Mouse (Mus musculus): ENCODE results near the gene Ulk3.

Ulk3 gene

GRCm38 (mm10) chr9:57574397-57574796 is 14.9 kb upstream of the Ulk3 start:
- no peak for DNase-seq

- DNase-seq, result no peak
These were observed 13.7 kb upstream of the Ulk3 start for GRCm38 (mm10) chr9:57575577-57575976.

GRCm38 (mm10) chr9:57577144-57577849 is 12.0 kb upstream of the Ulk3 start:
- DNase-seq, result no peak

- DNase-seq, result no peak
These were observed 4.3 kb upstream of the Ulk3 start for GRCm38 (mm10) chr9:57584991-57585390.

GRCm38 (mm10) chr9:57590726-57591125 is 1.5 kb downstream of the Ulk3 start:
- no peak for DNase-seq

GRCm38 (mm10) chr9:57593454-57594173 is 4.4 kb downstream of the Ulk3 start:
- no peak for DNase-seq

- DNase-seq, result no peak
These were observed 4.9 kb downstream of the Ulk3 start for GRCm38 (mm10) chr9:57594174-57594509.

GRCm38 (mm10) chr9:57597265-57597664 is 8.0 kb downstream of the Ulk3 start:
- DNase-seq, result no peak

GRCm38 (mm10) chr9:57597929-57598382 is 8.7 kb downstream of the Ulk3 start:
- DNase-seq, result no peak

GRCm38 (mm10) chr9:57598851-57599563 is 9.8 kb downstream of the Ulk3 start:
- no peak for DNase-seq

- DNase-seq, result no peak
These were observed 11.5 kb downstream of the Ulk3 start for GRCm38 (mm10) chr9:57600620-57601352.

- DNase-seq, result no peak
These were observed 12.1 kb downstream of the Ulk3 start for GRCm38 (mm10) chr9:57601353-57601706.

- no peak for DNase-seq
These were observed 12.8 kb downstream of the Ulk3 start for GRCm38 (mm10) chr9:57602098-57602497.

GRCm38 (mm10) chr9:57604875-57605274 is 15.6 kb downstream of the Ulk3 start:
- DNase-seq, result no peak

- no peak for DNase-seq
These were observed 16.3 kb downstream of the Ulk3 start for GRCm38 (mm10) chr9:57605503-57605902.

GRCm38 (mm10) chr9:57606139-57606851 is 17.0 kb downstream of the Ulk3 start, which contains the start of gene Cplx3:
Gene Cplx3, minus strand, starts transcription at chr9:57606281.
- no peak for DNase-seq

- DNase-seq, result no peak
These were observed 20.6 kb downstream of the Ulk3 start for GRCm38 (mm10) chr9:57609803-57610202.

GRCm38 (mm10) chr9:57610359-57610826 is 21.1 kb downstream of the Ulk3 start:
- DNase-seq, result no peak

GRCm38 (mm10) chr9:57612587-57612986 is 23.3 kb downstream of the Ulk3 start:
- DNase-seq, result no peak

- no peak for DNase-seq
These were observed 24.7 kb downstream of the Ulk3 start for GRCm38 (mm10) chr9:57613975-57614374.

GRCm38 (mm10) chr9:57614786-57615185 is 25.5 kb downstream of the Ulk3 start:
- DNase-seq, result no peak

GRCm38 (mm10) chr9:57617556-57618169 is 28.4 kb downstream of the Ulk3 start:
- no peak for DNase-seq
